Mouse (Mus musculus): ENCODE results near the gene Rad21l. TPM values are rescaled to one million over a fixed set of nuclear protein-coding genes. Genes with fewer than 3 reads are reported as not detected.
A peak's percentile ranks its signal among the peaks of the same experiment; 100 is the strongest.
"Not testable (repeated sequence)": the region's sequence is repeated elsewhere in the genome, so short reads cannot be mapped to it uniquely, and the experiment has no call there.

The Rad21l gene
- polyA plus RNA-seq, 1 experiment from 2014 or later: 0.28 TPM

- under 1% methylated on average over 47 of the region's 47 CpGs for WGBS
- H3K4me2 ChIP-seq (ENCODE audit: low read length): peak within 1 kb of the TSS; percentile 84
- H3K36me3 ChIP-seq (ENCODE audit: control insufficient read depth, insufficient read depth, low read length): no peaks in the 10 kb centered on the region
- H3K27ac ChIP-seq (ENCODE audit: low read depth, low read length): peak within 1 kb of the TSS; percentile 94
- peak; percentile 92 for ATAC-seq
- H3K4me1 ChIP-seq (ENCODE audit: control insufficient read depth, insufficient read depth, low read depth, low read length): peaks cover 22% of the 10 kb centered on the region
- no peaks in the 10 kb centered on the region for H3K9me3 ChIP-seq (ENCODE audit: control insufficient read depth, low read length)
- peak within 1 kb of the TSS; percentile 93 for H3K9ac ChIP-seq (ENCODE audit: low read depth, low read length)
- H3K27me3 ChIP-seq (replicated peaks; ENCODE audit: control insufficient read depth, insufficient read depth, low read length): no peaks in the 10 kb centered on the region
- H3K4me3 ChIP-seq (ENCODE audit: low read length): peak within 1 kb of the TSS; percentile 92
Observed at GRCm38 (mm10) chr2:151632159-151632814, 36.0 kb downstream of the Rad21l start, which contains the start of gene Snph. TSS of gene Snph (minus strand) at chr2:151632593.

GRCm38 (mm10) chr2:151631406-151632158 is 36.8 kb downstream of the Rad21l start:
- 0 out of 2 replicates have a peak, but pooled peaks have one; percentile 5 for ATAC-seq
- Histone ChIP-seq H3K4me3 (ENCODE audit: low read length) (peak overlapping the region; percentile 92), H3K4me1 (ENCODE audit: control insufficient read depth, insufficient read depth, low read depth, low read length) (peaks cover 22% of the 10 kb centered on the region), H3K36me3 (ENCODE audit: control insufficient read depth, insufficient read depth, low read length) (no peaks in the 10 kb centered on the region), H3K4me2 (ENCODE audit: low read length) (peak overlapping the region; percentile 84), H3K9me3 (ENCODE audit: control insufficient read depth, low read length) (no peaks in the 10 kb centered on the region), H3K9ac (ENCODE audit: low read depth, low read length) (peak overlapping the region; percentile 93), H3K27me3 (replicated peaks; ENCODE audit: control insufficient read depth, insufficient read depth, low read length) (no peaks in the 10 kb centered on the region), H3K27ac (ENCODE audit: low read depth, low read length) (peak overlapping the region; percentile 94)
- 3% methylated on average over 22 of the region's 22 CpGs for WGBS

GRCm38 (mm10) chr2:151629310-151629709 is 39.0 kb downstream of the Rad21l start:
- Histone ChIP-seq H3K4me3 (ENCODE audit: low read length) (no peak overlapping the region), H3K27ac (ENCODE audit: low read depth, low read length) (no peak overlapping the region; the same call in 1 of the 2 replicates), H3K4me2 (ENCODE audit: low read length) (peak overlapping the region; percentile 36), H3K27me3 (replicated peaks; ENCODE audit: control insufficient read depth, insufficient read depth, low read length) (no peaks in the 10 kb centered on the region), H3K9me3 (ENCODE audit: control insufficient read depth, low read length) (no peaks in the 10 kb centered on the region), H3K36me3 (ENCODE audit: control insufficient read depth, insufficient read depth, low read length) (no peaks in the 10 kb centered on the region), H3K9ac (ENCODE audit: low read depth, low read length) (0 out of 2 replicates have a peak overlapping the region, but pooled peaks have one; percentile 18), H3K4me1 (ENCODE audit: control insufficient read depth, insufficient read depth, low read depth, low read length) (peaks cover 19% of the 10 kb centered on the region)
- ATAC-seq: no peak
- WGBS: 52% methylated on average over 7 of the region's 7 CpGs

- Histone ChIP-seq H3K9ac (ENCODE audit: low read depth, low read length) (no peak overlapping the region), H3K4me1 (ENCODE audit: control insufficient read depth, insufficient read depth, low read depth, low read length) (peaks cover 19% of the 10 kb centered on the region), H3K36me3 (ENCODE audit: control insufficient read depth, insufficient read depth, low read length) (no peaks in the 10 kb centered on the region), H3K27me3 (replicated peaks; ENCODE audit: control insufficient read depth, insufficient read depth, low read length) (no peaks in the 10 kb centered on the region), H3K9me3 (ENCODE audit: control insufficient read depth, low read length) (no peaks in the 10 kb centered on the region), H3K27ac (ENCODE audit: low read depth, low read length) (no peak overlapping the region), H3K4me2 (ENCODE audit: low read length) (no peak overlapping the region), H3K4me3 (ENCODE audit: low read length) (no peak overlapping the region)
- ATAC-seq: no peak
- 87% methylated on average over 3 of the region's 3 CpGs for WGBS
Observed at GRCm38 (mm10) chr2:151628011-151628410, 40.3 kb downstream of the Rad21l start.

- H3K27me3 ChIP-seq (replicated peaks; ENCODE audit: control insufficient read depth, insufficient read depth, low read length): no peaks in the 10 kb centered on the region
- H3K36me3 ChIP-seq (ENCODE audit: control insufficient read depth, insufficient read depth, low read length): no peaks in the 10 kb centered on the region
- peaks cover 16% of the 10 kb centered on the region for H3K4me1 ChIP-seq (ENCODE audit: control insufficient read depth, insufficient read depth, low read depth, low read length)
- no peak overlapping the region for H3K4me3 ChIP-seq (ENCODE audit: low read length)
- H3K27ac ChIP-seq (ENCODE audit: low read depth, low read length): no peak overlapping the region
- H3K9me3 ChIP-seq (ENCODE audit: control insufficient read depth, low read length): no peaks in the 10 kb centered on the region
- H3K4me2 ChIP-seq (ENCODE audit: low read length): no peak overlapping the region
- ATAC-seq: no peak
- H3K9ac ChIP-seq (ENCODE audit: low read depth, low read length): no peak overlapping the region
- WGBS: 90% methylated on average over 7 of the region's 7 CpGs
Observed at GRCm38 (mm10) chr2:151626296-151626695, 42.0 kb downstream of the Rad21l start.

DNA sequence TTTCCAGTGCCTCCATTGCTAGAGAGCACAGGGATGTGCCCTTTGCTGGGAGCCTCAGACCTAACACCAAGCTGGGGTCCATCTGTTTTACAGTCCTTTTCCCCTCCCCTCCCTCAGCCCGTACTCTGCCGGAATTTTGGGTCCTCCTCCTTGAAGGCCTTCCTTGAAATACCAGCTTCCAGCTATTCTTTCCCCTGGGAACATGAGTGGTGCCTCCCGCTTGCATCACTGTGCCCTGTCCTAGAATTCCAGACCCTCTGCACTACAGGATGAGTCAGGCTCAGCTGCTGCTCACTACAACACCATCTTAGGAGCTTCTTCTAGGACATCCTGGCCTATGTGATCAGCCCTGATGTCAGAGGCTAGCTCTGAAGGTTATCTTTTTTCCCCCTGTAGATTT is 44.6 kb downstream of the Rad21l start:
- H3K27ac ChIP-seq (ENCODE audit: low read depth, low read length): no peak overlapping the region
- no peaks in the 10 kb centered on the region for H3K27me3 ChIP-seq (replicated peaks; ENCODE audit: control insufficient read depth, insufficient read depth, low read length)
- H3K9me3 ChIP-seq (ENCODE audit: control insufficient read depth, low read length): no peaks in the 10 kb centered on the region
- no peak overlapping the region for H3K9ac ChIP-seq (ENCODE audit: low read depth, low read length)
- H3K4me1 ChIP-seq (ENCODE audit: control insufficient read depth, insufficient read depth, low read depth, low read length): no peaks in the 10 kb centered on the region; the same call in 1 of the 2 replicates
- no peak for ATAC-seq
- no peaks in the 10 kb centered on the region for H3K36me3 ChIP-seq (ENCODE audit: control insufficient read depth, insufficient read depth, low read length)
- H3K4me3 ChIP-seq (ENCODE audit: low read length): no peak overlapping the region
- 83% methylated on average over 3 of the region's 3 CpGs for WGBS
- no peak overlapping the region for H3K4me2 ChIP-seq (ENCODE audit: low read length)

- Histone ChIP-seq H3K9me3 (ENCODE audit: control insufficient read depth, low read length) (no peaks in the 10 kb centered on the region), H3K4me2 (ENCODE audit: low read length) (no peak overlapping the region), H3K4me1 (ENCODE audit: control insufficient read depth, insufficient read depth, low read depth, low read length) (no peaks in the 10 kb centered on the region), H3K27ac (ENCODE audit: low read depth, low read length) (no peak overlapping the region), H3K4me3 (ENCODE audit: low read length) (no peak overlapping the region), H3K9ac (ENCODE audit: low read depth, low read length) (no peak overlapping the region), H3K36me3 (ENCODE audit: control insufficient read depth, insufficient read depth, low read length) (no peaks in the 10 kb centered on the region), H3K27me3 (replicated peaks; ENCODE audit: control insufficient read depth, insufficient read depth, low read length) (no peaks in the 10 kb centered on the region)
- ATAC-seq: no peak
- WGBS: 79% methylated on average over 6 of the region's 6 CpGs
Observed at GRCm38 (mm10) chr2:151616551-151617329, 51.6 kb downstream of the Rad21l start.

DNA sequence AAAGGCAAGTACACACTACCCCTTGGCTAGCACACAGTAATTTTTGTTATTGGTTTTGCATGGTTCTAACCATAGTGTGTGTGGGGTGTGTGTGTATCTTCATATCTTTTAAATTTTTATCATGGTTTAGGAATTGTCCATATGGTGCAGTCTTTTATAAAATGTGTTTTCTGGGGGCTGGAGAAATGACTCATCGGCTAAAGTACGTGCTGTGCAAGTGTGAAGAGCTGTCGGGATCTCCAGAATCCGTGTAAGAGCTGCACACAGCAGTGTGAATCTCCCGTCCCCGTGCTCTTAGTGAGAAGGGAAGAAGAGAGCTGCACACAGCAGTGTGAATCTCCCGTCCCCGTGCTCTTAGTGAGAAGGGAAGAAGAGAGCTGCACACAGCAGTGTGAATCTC is 52.6 kb downstream of the Rad21l start:
- ATAC-seq; H3K4me3 ChIP-seq (ENCODE audit: low read length); H3K4me1 ChIP-seq (ENCODE audit: control insufficient read depth, insufficient read depth, low read depth, low read length); H3K9me3 ChIP-seq (ENCODE audit: control insufficient read depth, low read length); H3K36me3 ChIP-seq (ENCODE audit: control insufficient read depth, insufficient read depth, low read length); H3K27ac ChIP-seq (ENCODE audit: low read depth, low read length); H3K27me3 ChIP-seq (replicated peaks; ENCODE audit: control insufficient read depth, insufficient read depth, low read length); H3K4me2 ChIP-seq (ENCODE audit: low read length); H3K9ac ChIP-seq (ENCODE audit: low read depth, low read length): not testable (repeated sequence)
- WGBS: 88% methylated on average over 6 of the region's 8 CpGs

DNA sequence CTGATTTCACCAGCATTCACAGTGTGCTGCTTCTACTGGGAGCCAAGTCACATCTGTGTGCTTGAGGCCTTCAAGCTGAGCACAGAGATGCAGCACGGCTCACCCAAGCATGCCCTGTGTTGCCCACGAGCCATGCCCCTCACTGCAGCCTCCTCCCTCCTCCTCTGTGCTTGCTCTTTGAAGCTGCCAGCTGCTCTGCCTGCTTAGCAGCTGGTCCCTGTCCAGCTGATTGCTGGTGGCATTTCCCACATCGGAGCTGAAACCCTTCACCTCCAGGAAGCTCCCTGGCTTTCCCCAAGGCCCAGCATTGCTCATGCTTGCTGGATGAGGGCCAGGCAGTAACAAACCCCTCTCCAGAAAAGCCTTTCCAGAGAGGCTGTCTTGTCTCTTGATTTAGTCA is 58.4 kb downstream of the Rad21l start:
- H3K9me3 ChIP-seq (ENCODE audit: control insufficient read depth, low read length): no peaks in the 10 kb centered on the region
- ATAC-seq: no peak
- H3K4me3 ChIP-seq (ENCODE audit: low read length): no peak overlapping the region
- H3K4me2 ChIP-seq (ENCODE audit: low read length): no peak overlapping the region
- no peak overlapping the region for H3K27ac ChIP-seq (ENCODE audit: low read depth, low read length)
- 19% methylated on average over 3 of the region's 3 CpGs for WGBS
- H3K27me3 ChIP-seq (replicated peaks; ENCODE audit: control insufficient read depth, insufficient read depth, low read length): no peaks in the 10 kb centered on the region
- H3K36me3 ChIP-seq (ENCODE audit: control insufficient read depth, insufficient read depth, low read length): no peaks in the 10 kb centered on the region
- H3K4me1 ChIP-seq (ENCODE audit: control insufficient read depth, insufficient read depth, low read depth, low read length): peaks cover 9% of the 10 kb centered on the region
- no peak overlapping the region for H3K9ac ChIP-seq (ENCODE audit: low read depth, low read length)

All from hindbrain, embryonic 16.5 days (tissue).